Mouse (Mus musculus) heart, postnatal 25 days (tissue): ENCODE data around the gene Pdzd2. TPM values are rescaled to one million over a fixed set of nuclear protein-coding genes. Genes with fewer than 3 reads are reported as not detected.

ENCODE experiments used
- DNase-seq: peaks from one replicate; pipeline ENCODE4 v3.0.0; 2022; ENCODE audit warnings: low spot score
- intact Hi-C: fragments of 180-260 bp; cut with DNase I; formaldehyde crosslinking; loops from one replicate; pipeline ENCODE4 v1.15.1; 2025
- total RNA-seq, 2 experiments: library from RNA; stranded (reverse); gene quantifications; 2 replicates each; pipeline ENCODE4 v1.2.3; 2021

Pdzd2 gene
- total RNA-seq, 2 experiments from 2014 or later, result 93.0 to 118 TPM

DNA sequence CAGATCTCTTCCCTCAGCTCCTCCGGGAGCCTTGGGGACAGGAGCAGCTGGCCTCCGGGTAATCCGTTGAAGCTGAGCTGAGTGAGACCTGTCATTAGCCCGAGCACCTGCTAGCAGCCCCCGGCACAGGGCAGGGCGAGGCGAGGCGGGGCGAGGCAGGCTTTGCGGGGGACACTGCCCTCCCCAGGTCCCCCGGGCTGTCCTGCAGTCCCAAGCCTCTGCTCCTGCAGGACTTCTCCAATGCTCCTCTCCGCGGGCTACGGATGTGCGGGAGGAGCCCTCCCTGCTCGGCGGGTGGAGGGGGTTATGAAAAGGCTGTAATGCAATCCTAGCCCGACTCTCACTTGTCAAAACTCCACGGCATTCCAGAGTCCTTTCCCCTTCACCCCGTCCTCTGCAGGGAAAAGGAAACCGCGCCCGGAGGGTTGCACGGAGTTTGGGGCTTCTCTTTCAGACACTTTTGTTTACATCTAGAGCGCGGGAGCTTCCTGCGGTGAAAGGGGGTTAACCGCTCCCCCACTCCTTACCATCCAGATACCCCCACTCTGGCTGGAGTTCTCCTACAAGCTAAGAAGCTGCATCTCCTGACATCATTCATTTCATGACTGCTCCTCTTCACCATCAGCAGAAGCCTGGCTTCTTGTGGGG lies 190.3 kb downstream of the Pdzd2 start:
- DNase-seq, result no peak
- intact Hi-C loops, result loop anchor here (5.0 kb wide), 2 partner anchors 47 to 117 kb away; no protein-coding TSS in a partner anchor

DNA sequence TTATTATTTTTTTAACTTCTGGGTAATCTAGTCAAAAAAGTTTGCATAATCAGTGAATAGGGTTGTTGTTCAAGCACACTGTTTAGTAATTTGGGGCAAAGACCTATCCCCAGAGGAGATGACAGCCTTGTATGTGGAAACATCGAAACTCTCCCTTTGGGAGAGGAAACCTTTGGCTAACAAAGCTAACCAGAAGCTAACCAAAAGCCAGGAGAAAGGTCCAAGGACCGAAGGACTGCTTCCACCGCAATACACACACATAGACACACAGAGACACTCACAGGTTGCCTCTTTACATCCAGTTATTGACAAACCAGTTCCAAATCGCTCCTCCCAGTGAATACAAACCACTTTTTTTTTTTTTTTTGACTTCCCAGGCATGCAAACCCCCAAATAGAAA lies 191.0 kb downstream of the Pdzd2 start:
- no peak for DNase-seq
- intact Hi-C loops, result loop anchor here (5.0 kb wide), 2 partner anchors 46 to 116 kb away; no protein-coding TSS in a partner anchor

DNA sequence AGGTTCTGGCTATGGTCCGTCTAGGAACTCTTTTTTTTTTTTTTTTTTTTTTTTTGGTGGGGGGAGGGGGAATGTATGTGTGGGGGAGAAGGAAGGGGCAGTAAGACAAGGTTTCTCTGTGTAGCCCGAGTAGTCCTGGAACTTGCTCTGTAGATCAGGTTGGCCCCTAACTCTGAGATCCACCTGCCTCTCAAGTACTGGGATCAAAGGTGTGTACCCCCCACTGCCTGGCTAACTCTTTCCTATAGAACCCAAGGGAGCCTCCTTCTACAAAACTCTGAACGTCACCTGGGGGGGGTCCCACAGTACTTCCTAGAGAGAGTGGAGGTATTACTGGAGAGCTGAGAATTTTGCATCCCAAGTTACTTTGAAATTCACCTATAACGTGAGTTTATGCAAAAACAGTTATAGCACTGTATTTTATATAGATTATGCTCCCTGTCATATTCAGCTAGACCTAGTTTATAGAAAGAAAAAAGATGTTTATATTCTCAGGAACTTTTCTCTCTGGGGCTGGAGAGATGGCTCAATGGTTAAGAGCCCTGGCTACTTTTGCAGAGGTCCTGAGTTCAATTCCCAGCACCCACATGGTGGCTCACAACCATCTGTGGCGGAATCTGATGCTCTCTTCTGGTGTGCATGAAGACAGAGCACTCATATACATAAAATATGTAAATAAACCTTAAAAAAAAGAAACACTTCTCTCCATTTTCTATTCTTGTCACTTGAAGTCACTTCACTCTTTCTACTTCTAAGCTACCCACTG lies 191.9 kb downstream of the Pdzd2 start:
- no peak for DNase-seq
- intact Hi-C loops, result loop anchor here (2.0 to 5.0 kb wide), 3 partner anchors 21 to 116 kb away; no protein-coding TSS in a partner anchor

DNA sequence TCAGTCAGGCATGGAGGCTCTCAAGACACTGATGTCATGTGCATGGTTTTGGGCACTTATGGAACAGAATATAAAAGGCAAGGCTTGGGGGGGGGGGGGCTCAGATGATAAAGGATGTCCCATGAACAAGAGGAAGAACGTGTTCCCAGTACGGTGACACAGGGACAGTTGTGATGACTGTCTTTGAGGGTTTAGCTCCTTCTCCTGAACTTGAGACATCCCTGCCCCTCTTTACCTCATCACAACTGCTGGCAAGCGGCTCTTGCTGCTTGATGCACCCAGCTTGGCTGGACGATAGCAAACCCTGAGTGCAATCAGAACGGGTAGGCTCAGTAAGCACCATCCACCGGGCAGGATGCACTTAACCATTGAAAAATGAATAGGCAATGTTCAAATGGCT lies 192.9 kb downstream of the Pdzd2 start:
- no peak for DNase-seq
- intact Hi-C loops, result loop anchor here (2.0 to 5.0 kb wide), 3 partner anchors 22 to 114 kb away; no protein-coding TSS in a partner anchor

DNA sequence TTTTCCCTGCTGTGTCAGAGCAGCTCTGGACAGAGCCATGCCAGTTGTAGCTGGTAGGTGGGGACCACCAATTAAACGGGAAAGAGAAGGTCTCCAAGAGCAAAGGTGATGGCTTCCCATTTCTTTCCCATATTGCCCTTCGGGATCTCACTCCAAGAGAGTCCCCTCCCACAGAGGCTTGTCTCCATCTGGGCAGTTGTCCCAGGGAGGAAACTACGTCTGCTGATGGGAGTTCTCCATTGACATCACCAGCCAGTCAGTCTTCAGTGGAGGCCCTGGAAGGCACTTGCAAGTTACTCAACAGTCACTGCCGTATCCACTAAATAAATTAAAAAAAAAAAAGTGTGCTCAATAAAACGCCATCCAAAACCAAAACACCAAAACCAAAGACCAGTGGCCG lies 194.1 kb downstream of the Pdzd2 start:
- intact Hi-C loops, result loop anchor here (2.0 to 5.0 kb wide), 3 partner anchors 23 to 113 kb away; no protein-coding TSS in a partner anchor
- DNase-seq, result peak; percentile 45

DNA sequence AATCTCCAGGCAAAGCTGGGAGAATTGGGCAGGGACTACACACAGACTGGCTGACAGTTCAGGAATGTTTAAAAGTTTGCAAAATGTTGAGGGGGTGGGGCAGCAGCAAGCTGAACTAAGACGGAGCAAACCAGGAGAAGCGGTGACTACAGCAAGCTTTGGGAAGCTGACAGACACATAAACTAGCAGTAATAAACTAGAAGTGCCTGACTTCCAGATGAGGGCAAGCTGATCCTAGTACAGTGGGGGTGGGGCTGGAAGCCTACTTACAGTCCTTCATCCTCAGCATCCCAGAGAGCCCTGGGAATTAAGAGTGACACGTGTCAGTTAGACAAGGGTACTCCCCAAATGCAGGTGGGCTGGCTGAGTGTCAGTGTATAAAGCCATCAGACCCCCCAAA lies 194.5 kb downstream of the Pdzd2 start:
- no peak for DNase-seq
- intact Hi-C loops, result loop anchor here (5.0 kb wide), 2 partner anchors 43 to 113 kb away; no protein-coding TSS in a partner anchor

DNA sequence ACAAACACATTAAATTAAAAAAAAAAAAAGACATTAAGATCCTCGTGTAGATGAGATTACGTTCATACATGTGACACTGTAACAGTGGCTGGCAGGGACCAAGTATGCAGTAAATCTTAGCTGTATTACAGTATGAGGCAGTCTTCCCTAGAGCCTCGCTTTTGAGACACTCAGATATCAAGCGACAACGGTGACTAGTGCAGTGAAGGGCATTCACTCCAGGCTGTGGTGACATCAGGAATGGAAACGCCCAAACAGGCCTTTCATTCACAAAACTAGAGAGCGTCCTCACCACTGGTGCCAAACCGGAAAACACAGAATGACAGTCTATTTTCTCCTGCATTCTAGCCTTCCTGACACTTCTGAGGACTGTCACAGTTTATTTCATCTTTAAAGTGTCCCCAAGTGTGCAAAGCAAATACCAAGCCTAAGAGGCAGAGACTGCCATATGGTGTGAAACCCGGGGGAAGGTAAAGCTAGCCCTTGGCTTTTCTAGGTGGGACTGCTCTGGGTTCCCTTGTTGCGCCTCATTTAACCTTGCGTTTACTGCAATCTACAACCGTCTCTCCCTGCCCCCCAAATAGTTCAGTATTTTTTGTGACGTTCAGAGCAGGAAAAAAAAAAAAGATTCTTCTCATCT lies 195.9 kb downstream of the Pdzd2 start:
- no peak for DNase-seq
- intact Hi-C loops, result no loop called here

DNA sequence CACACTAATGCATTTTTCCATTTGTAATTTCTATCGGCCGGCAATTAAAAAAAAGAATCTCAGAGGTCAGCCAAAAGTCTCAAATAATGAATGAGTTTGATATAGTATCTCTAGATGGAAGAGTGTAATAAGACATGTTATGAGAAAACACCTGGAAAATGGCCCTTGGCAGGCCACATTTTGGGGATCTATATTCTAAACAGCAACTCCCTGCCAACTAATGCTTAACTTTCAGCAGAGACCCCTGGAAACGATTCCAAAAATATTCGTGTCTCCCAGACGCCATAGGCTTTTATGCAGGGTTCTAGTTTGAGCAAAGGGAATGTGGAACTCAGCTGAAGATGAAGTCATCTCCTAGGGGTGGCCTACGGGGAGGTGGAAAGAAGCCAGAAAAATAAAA lies 197.4 kb downstream of the Pdzd2 start:
- intact Hi-C loops, result no loop called here
- no peak for DNase-seq

DNA sequence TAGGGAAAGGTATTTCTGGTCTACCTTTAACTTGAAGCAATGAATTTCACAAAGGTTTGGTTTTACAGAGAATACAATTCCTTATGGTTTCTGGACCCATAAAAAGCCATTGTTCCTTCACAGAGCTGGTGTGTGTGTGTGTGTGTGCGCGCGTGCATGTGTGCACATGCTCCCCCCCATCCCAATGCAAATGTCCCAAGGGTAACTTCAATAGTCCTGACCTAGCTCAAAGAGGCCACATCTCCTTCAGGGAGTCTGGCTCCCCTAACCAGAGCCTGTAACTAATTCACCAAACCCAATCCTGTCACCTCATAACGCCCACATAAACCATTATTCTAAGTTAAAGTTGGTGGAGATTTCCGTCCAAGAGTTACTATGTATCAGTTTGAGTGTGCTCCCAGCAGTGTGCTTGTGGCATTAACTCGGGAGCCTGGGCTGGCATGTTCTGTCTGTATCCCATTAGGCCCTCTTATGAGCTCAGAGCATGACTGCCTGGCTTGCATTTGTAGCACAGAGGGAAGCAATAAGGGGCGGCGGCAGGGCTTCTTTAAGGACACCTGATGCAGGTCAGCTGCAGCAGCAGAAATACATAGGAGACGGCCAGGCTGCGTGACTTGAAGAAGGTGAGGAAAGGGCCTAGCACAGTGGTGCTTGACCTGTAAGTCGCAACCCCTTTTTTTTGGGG lies 200.0 kb downstream of the Pdzd2 start:
- no peak for DNase-seq
- intact Hi-C loops, result no loop called here

DNA sequence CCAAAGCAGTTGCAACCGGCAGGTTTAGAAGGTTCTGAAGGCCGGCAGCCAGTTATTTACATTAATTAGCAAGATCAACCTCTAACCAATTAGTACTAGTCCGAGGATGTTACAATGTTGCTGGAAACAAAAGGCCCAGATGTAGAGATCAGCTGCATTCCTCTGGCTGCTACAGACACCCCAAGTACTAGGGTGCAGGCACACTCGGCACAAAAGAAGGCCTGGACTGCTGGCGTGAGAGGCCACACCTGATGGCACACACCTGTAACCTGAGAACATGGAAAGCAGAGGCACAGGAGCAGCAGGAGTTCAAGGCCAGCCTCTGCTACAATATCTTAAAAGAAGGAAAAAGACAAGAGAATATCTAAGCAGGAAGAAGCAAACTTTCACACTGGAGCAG lies 206.5 kb downstream of the Pdzd2 start:
- no peak for DNase-seq
- intact Hi-C loops, result no loop called here

DNA sequence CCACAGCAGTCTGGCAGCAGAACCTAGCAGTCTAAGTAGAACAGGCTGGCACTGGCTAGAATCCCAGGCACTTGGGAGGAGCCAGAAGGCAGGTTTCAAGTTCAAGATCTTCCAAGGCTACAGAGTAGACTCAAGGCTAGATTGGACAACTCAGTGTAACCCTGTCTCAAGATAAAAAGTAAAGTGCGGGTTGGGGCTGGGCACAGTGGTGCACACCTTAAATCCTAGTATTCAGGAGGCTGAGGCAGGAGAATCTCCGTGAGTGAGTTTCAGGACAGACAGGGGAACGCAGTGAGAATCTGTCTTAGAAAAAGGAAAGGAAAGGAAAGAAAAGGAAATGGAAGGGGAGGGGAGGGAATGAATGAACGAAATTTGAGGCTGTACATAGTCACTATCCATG lies 207.2 kb downstream of the Pdzd2 start:
- intact Hi-C loops, result no loop called here
- no peak for DNase-seq

DNA sequence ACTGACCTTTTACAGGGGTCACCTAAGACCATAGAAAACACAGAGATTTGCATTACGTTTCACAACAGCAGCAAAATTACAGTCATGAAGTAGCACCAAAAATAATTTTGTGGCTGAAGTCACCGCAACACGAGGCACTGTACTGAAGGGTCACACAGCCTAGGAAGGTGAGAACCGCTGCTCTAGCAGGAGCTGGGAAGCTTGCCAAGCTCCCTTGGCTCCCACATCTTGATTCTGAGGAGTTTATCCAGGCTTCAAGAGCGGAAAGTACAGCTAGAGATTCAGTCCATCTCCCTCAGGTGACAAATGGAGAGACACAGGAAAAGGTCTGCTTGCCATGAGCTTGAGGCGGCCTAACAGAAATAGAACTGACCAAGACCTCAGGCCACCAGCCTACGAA lies 216.9 kb downstream of the Pdzd2 start:
- DNase-seq, result no peak
- intact Hi-C loops, result no loop called here

DNA sequence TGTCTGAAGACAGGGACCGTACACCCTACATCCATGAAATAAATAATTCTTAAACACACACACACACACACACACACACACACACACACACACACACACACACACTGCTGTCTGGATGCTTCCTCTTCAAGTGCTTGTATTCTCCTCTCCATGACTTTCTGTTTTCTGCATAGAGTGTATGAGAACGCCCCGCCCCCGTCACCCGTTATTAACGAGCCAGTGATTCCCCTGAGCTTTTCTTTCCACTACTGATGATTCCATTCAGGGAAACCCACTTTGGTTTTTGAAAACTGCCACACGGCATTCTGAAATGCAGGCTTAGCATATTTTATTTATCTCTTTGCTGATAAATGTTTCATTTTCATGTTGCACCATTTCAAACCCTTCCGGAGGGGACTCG lies 219.4 kb downstream of the Pdzd2 start:
- intact Hi-C loops, result no loop called here
- no peak for DNase-seq

DNA sequence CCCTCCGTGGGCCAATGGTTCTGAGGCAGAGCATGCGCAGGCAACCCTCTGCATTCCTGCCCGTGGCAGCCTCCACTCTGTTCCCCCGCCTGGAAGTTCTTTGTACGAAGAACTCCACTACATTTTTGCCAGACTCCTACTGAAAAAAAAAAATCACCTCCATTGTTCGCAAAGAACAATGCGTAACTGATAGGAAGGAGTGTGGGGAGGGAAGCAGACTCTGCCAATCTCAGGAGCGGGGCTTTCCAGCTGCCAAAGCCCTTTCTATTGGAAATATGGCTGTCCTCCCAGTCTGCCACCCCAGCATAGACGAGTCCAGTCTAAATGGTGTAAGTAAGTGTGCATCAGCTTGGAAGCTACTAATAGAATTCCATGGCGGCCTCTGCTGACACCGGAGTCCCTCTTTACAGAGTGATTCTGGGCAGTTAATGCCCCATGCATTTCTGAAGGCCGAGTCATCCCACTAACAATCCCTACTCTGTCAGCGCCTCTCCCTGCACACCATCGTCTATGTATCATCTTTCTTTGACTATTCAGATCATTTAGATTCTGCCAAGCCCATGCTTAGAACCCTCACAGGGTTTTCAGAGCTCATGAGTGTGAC lies 221.3 kb downstream of the Pdzd2 start:
- DNase-seq, result no peak
- intact Hi-C loops, result no loop called here

DNA sequence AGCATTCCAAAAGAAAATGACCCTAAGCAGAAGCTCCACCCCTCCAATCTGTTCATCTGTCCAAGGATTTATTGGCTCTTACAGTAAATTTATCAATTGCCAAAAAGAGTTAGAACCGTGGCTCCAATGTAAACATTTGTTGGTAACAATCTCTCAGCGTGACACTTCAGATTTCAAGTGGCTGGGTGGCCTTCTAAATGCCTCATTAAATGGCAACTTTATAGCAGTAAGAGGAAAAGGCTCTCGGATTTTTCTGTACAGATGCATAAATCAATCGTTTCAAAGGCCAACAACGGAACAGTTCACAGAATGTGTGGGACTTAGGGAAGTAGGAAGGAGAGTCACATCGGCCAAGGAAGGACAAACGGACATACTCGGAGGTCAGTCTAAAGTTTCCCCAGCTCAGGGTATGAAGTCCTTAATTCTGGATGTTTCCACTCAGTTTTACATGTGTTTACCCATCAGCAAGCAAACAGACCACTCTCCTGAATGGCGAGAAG lies 222.4 kb downstream of the Pdzd2 start:
- intact Hi-C loops, result no loop called here
- no peak for DNase-seq

DNA sequence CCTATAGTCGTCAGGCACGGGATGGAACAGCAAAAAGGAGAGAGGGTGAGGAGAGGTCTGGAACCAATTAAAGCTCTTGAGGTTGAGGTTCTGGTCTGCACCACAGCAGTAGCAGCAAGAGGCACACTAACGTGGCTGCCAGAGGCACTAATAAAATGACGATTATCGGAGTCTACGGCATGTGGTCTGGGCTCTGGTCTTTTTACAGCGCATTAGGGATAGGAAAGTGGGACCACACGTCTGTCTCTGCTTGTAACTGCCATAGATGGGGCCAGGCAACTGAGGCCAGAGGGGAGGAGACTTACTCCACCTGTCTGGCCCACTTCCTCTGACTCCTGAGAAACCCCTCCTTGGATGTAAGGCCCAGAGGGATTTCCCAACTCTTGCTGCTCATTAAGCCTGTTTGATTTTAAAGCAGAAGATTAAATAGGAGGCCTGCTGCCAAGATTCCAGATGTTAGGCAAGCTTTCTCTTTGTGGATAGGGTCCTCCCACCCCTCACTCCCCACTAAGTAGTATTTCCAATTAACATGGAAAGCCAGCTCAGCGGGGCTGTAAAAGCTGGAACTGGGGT lies 224.4 kb downstream of the Pdzd2 start:
- intact Hi-C loops, result no loop called here

DNA sequence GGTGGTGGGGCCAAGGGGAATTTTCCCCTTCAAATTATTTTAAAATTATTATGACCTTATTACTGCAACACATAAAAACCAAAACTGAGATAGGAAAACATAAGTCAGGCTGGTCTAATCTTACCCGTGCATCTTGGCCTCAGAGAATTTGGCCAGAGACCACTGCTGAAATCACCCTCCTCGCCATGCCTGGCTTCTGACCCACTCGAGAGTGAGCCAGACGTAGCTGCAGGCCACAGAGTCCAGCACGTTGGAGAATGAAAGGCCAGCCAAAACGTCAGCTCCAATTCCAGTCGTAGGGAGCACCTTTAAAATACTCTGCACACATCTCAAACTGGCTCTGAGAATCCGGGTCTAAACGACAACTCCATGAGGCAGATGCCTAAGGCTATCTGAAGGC lies 226.2 kb downstream of the Pdzd2 start:
- DNase-seq, result no peak
- intact Hi-C loops, result no loop called here

More for the DNA sequence above, 224.4 kb downstream of the Pdzd2 start:
- DNase-seq, result no peak

DNA sequence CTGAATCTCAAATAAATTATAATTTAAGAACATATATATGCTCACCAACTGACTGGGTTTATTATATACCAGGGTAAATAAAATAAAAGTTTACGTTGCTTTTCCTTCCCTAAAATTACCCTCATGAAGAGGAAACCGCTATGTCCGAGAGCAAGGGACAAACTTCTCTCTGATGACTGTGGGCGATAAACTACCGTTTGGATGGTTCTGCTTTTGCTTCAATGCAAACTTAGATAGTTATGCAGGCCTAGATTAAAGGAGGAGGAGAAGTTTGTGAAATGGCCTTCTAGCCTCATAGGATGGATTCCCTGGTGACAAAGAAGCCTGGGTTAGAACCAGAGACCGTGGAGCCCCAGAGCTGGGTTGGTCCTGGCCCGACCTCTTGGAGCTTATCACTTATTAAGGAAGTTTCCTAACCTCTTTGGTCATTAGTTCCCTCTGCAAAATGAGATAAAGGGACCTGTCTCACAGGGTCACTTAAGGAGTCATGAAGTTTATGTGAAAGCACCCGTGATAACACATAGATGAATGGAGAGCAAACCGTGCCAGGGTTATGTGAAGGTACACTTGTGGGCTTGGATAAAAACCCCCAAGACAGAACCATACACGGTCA lies 230.9 kb downstream of the Pdzd2 start:
- intact Hi-C loops, result no loop called here

DNA sequence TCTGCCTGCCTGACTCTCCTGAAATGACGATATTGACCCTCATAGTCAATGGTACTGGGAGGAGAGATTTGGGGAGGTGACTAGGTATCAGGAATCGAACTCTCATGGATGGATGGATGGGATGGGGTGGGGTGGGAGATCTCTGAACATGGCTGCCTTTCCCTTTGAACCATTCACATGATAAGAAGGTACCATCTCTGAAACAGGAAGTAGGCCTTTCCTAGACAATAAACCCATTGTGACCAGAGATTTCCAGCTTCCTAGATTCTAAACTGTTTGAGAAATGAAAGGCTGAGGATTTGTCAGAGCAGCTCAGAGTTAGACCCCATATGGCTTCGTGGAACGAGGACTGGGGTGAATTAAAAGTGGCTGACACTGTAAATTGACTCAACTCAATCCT lies 232.2 kb downstream of the Pdzd2 start:
- DNase-seq, result no peak
- intact Hi-C loops, result no loop called here

More for the DNA sequence above, 230.9 kb downstream of the Pdzd2 start:
- DNase-seq, result no peak
